Mouse (Mus musculus) limb, embryonic 14.5 days (tissue): ENCODE data around the gene Xpo1. TPM values are rescaled to one million over a fixed set of nuclear protein-coding genes. Genes with fewer than 3 reads are reported as not detected.
A peak's percentile ranks its signal among the peaks of the same experiment; 100 is the strongest.

ENCODE experiments used
- ATAC-seq: fragments of 200-750 bp; cut with Nextera tagmentation; 2 replicates; pipeline ENCODE4 v1.8.0; 2017; ENCODE audit warnings: low read depth, moderate number of reproducible peaks, moderate TSS enrichment; ENCODE audit not compliant: low FRiP score
- DNase-seq: peaks from one replicate; pipeline ENCODE4 v3.0.0-alpha.2; 2015; ENCODE audit warnings: low spot score
- H3K27ac ChIP-seq: fragments of 300-500 bp; sonication (generic); replicated peaks from 2 replicates; pipeline ENCODE4 v1.5.1; 2014; ENCODE audit warnings: low read depth, mild to moderate bottlenecking, low read length, moderate library complexity, mixed read lengths
- H3K27me3 ChIP-seq: fragments of 300-500 bp; sonication (generic); 2 replicates; pipeline ENCODE4 v1.6.1; 2014; ENCODE audit warnings: low read length, mixed read lengths; ENCODE audit not compliant: control insufficient read depth, insufficient read depth
- H3K36me3 ChIP-seq: fragments of 300-500 bp; sonication (generic); 2 replicates; pipeline ENCODE4 v1.6.1; 2014; ENCODE audit warnings: mild to moderate bottlenecking, low read length, moderate library complexity, mixed read lengths; ENCODE audit not compliant: control insufficient read depth, insufficient read depth
- H3K4me1 ChIP-seq: fragments of 300-500 bp; sonication (generic); 2 replicates; pipeline ENCODE4 v1.6.1; 2014; ENCODE audit warnings: antibody characterized with exemption, low read length, mixed read lengths; ENCODE audit not compliant: control insufficient read depth, insufficient read depth
- H3K4me2 ChIP-seq: fragments of 300-500 bp; sonication (generic); replicated peaks from 2 replicates; pipeline ENCODE4 v1.6.1; 2014; ENCODE audit warnings: low read depth, mild to moderate bottlenecking, low read length, moderate library complexity; ENCODE audit not compliant: severe bottlenecking
- H3K4me3 ChIP-seq: fragments of 300-500 bp; sonication (generic); replicated peaks from 2 replicates; pipeline ENCODE4 v1.5.1; 2014; ENCODE audit warnings: low read length
- H3K9ac ChIP-seq: fragments of 300-500 bp; sonication (generic); 2 replicates; pipeline ENCODE4 v1.6.1; 2014; ENCODE audit warnings: mild to moderate bottlenecking, low read depth, low read length, moderate library complexity; ENCODE audit not compliant: severe bottlenecking
- H3K9me3 ChIP-seq: fragments of 300-500 bp; sonication (generic); 2 replicates; pipeline ENCODE4 v1.6.1; 2016; ENCODE audit warnings: low read length; ENCODE audit not compliant: control insufficient read depth
- POLR2A ChIP-seq: fragments of 200-500 bp; IDR thresholded peaks from 2 replicates; pipeline ENCODE4 v1.8.0; 2012; ENCODE audit warnings: inconsistent platforms, mild to moderate bottlenecking, moderate library complexity, borderline replicate concordance; ENCODE audit not compliant: insufficient read depth, insufficient read length; ENCODE audit errors: extremely low read depth
- WGBS: fragments of 180-500 bp; shearing (Covaris S2); extraction: QIAGEN DNeasy Blood & Tissue Kit; methylation state at CpG from one replicate; pipeline ENCODE4 v1.1.7; 2014; 5-methylcytosine and 5-hydroxymethylcytosine counted together
- polyA plus RNA-seq, 2 experiments: library from polyadenylated mRNA; depleted of rRNA in 1 of 2; stranded (reverse) in 1 of 2; unstranded in 1 of 2; fragments of >200 nt; fragmentation: Nextera tagmentation in 1 of 2; extraction: Ambion mirVana in 1 of 2; gene quantifications; 2 replicates each; pipeline versions ENCODE4 v1.2.1 to v1.2.3; 2012 to 2014

The Xpo1 gene
- polyA plus RNA-seq (2012; rRNA removed), result 88.8 and 105 TPM in 2 replicates
- 113 and 120 TPM in 2 replicates for polyA plus RNA-seq (2014; fragmentation: Nextera tagmentation; extraction: Ambion mirVana)

GRCm38 (mm10) chr11:23255427-23256193, at the start of gene Xpo1:
Gene Xpo1, plus strand, starts transcription at chr11:23256041.
- peaks cover 5% of the 10 kb centered on the region; the same call in 1 of the 2 replicates for H3K4me1 ChIP-seq
- DNase-seq (peak; percentile 99), ATAC-seq (peak; percentile 97)
- peak within 1 kb of the TSS; percentile 100 for H3K27ac ChIP-seq
- H3K4me2 ChIP-seq, result peak within 1 kb of the TSS; percentile 89
- H3K9me3 ChIP-seq, result no peaks in the 10 kb centered on the region
- TF ChIP-seq POLR2A, result peak; percentile 97
- no peaks in the 10 kb centered on the region for H3K27me3 ChIP-seq
- H3K36me3 ChIP-seq, result no peaks in the 10 kb centered on the region
- under 1% methylated on average over 50 of the region's 60 CpGs for WGBS
- peak within 1 kb of the TSS; percentile 100 for H3K9ac ChIP-seq
- peak within 1 kb of the TSS; percentile 98 for H3K4me3 ChIP-seq

- WGBS, result 77% methylated on average over 7 of the region's 7 CpGs
- no peak overlapping the region for H3K4me3 ChIP-seq
- H3K36me3 ChIP-seq, result no peaks in the 10 kb centered on the region
- DNase-seq, result no peak
- no peak overlapping the region for H3K4me2 ChIP-seq
- TF ChIP-seq POLR2A, result no peak
- H3K27ac ChIP-seq, result no peak overlapping the region
- no peak for ATAC-seq
- H3K27me3 ChIP-seq, result no peaks in the 10 kb centered on the region
- H3K4me1 ChIP-seq, result no peaks in the 10 kb centered on the region; the same call in 1 of the 2 replicates
- H3K9ac ChIP-seq, result no peak overlapping the region
- H3K9me3 ChIP-seq, result no peaks in the 10 kb centered on the region
Measured at GRCm38 (mm10) chr11:23209717-23210116, 46.1 kb upstream of the Xpo1 start.

GRCm38 (mm10) chr11:23210590-23211510, 45.0 kb upstream of the Xpo1 start:
- Histone ChIP-seq H3K4me2 (peak overlapping the region; percentile 45), H3K4me3 (peak overlapping the region; percentile 26), H3K9ac (peak overlapping the region; percentile 55), H3K36me3 (no peaks in the 10 kb centered on the region), H3K27ac (peak overlapping the region; percentile 72), H3K9me3 (no peaks in the 10 kb centered on the region), H3K27me3 (no peaks in the 10 kb centered on the region), H3K4me1 (no peaks in the 10 kb centered on the region; the same call in 1 of the 2 replicates)
- WGBS, result 17% methylated on average over 16 of the region's 16 CpGs
- peak; percentile 63 for ATAC-seq
- TF ChIP-seq POLR2A, result no peak
- peak; percentile 19 for DNase-seq

GRCm38 (mm10) chr11:23217430-23217829, 38.4 kb upstream of the Xpo1 start:
- Histone ChIP-seq H3K27me3 (no peaks in the 10 kb centered on the region), H3K4me1 (no peaks in the 10 kb centered on the region), H3K9me3 (no peaks in the 10 kb centered on the region), H3K4me3 (no peak overlapping the region), H3K9ac (no peak overlapping the region), H3K36me3 (no peaks in the 10 kb centered on the region), H3K4me2 (no peak overlapping the region), H3K27ac (no peak overlapping the region)
- DNase-seq (no peak), ATAC-seq (no peak)
- TF ChIP-seq POLR2A, result no peak
- whole genome bisulfite sequencing, result 88% methylated on average over 9 of the region's 9 CpGs

- DNase-seq (no peak), ATAC-seq (no peak)
- no peak overlapping the region for H3K27ac ChIP-seq
- no peaks in the 10 kb centered on the region for H3K9me3 ChIP-seq
- no peak overlapping the region for H3K9ac ChIP-seq
- WGBS, result 75% methylated on average over 4 of the region's 4 CpGs
- H3K27me3 ChIP-seq, result no peaks in the 10 kb centered on the region
- H3K4me2 ChIP-seq, result no peak overlapping the region
- TF ChIP-seq POLR2A, result no peak
- no peaks in the 10 kb centered on the region for H3K4me1 ChIP-seq
- H3K4me3 ChIP-seq, result no peak overlapping the region
- H3K36me3 ChIP-seq, result no peaks in the 10 kb centered on the region
Measured at GRCm38 (mm10) chr11:23236015-23236414, 19.8 kb upstream of the Xpo1 start.
